20 mouse cellular contexts compared by ENCODE assay signal in genomic region chr6:39334224-39334623, GRCm38 (mm10). TPM values are rescaled to one million over a fixed set of nuclear protein-coding genes. Genes with fewer than 3 reads are reported as not detected.
DNase-seq lines count a peak whose midpoint lies in the region; ATAC-seq and TF ChIP-seq lines count a peak whose summit lies in the region.
"Had no signal": no experiment of that assay in that cellular context is flagged by ENCODE, and none has a peak within 500 bp of the region (broad histone marks: within the 10 kb centered on the region; RNA-seq: fewer than 3 reads in every experiment).

No protein-coding gene starts in this region.

- no peaks in the 10 kb centered on the region for H3K27me3 ChIP-seq in spleen, adult 2 months (ENCODE audit: control insufficient read depth, insufficient read depth, low read length)
- H3K27me3 ChIP-seq in midbrain, embryonic 13.5 days = no peaks in the 10 kb centered on the region
- H3K27me3 ChIP-seq: embryonic facial prominence, embryonic 12.5 days; intestine, embryonic 15.5 days; limb, embryonic 13.5 days had no signal

- no peak for TF ChIP-seq CTCF in spleen, adult 2 months (IDR thresholded peaks at IDR 0.05; ENCODE audit: extremely low read depth, insufficient read depth, insufficient read length, insufficient replicate concordance)

- H3K4me1 ChIP-seq in spleen, adult 2 months (ENCODE audit: control insufficient read depth, insufficient read depth, insufficient read length) = peaks cover 13% of the 10 kb centered on the region; the same call in 1 of the 2 replicates
- H3K4me1 ChIP-seq in midbrain, embryonic 13.5 days (replicated peaks) = no peaks in the 10 kb centered on the region
- H3K4me1 ChIP-seq: embryonic facial prominence, embryonic 12.5 days; intestine, embryonic 15.5 days; limb, embryonic 13.5 days had no signal

- H3K9me3 ChIP-seq in midbrain, embryonic 13.5 days = no peaks in the 10 kb centered on the region
- H3K9me3 ChIP-seq: embryonic facial prominence, embryonic 12.5 days; forebrain, embryonic 10.5 days; intestine, embryonic 15.5 days; limb, embryonic 13.5 days had no signal

- 28% methylated on average over 7 of the region's 7 CpGs for WGBS in spleen, adult 2 months
- WGBS in midbrain, embryonic 13.5 days = 95% methylated on average over 7 of the region's 7 CpGs

- intact Hi-C loops in left cerebral cortex, postnatal 4 days (cut with DNase I) = no loop called here

- no peak overlapping the region for H3K9ac ChIP-seq in midbrain, embryonic 13.5 days (replicated peaks)
- H3K9ac ChIP-seq: embryonic facial prominence, embryonic 12.5 days; intestine, embryonic 15.5 days; limb, embryonic 13.5 days had no signal

- H3K36me3 ChIP-seq in spleen, adult 2 months (ENCODE audit: control insufficient read depth, insufficient read depth, low read length) = peaks cover 9% of the 10 kb centered on the region; the same call in 1 of the 2 replicates
- peaks cover 58% of the 10 kb centered on the region for H3K36me3 ChIP-seq in midbrain, embryonic 13.5 days

- H3K27ac ChIP-seq in spleen, adult 2 months (ENCODE audit: insufficient read depth, low read length) = peak overlapping the region; percentile 65
- H3K27ac ChIP-seq in midbrain, embryonic 13.5 days = no peak overlapping the region
- H3K27ac ChIP-seq: embryonic facial prominence, embryonic 12.5 days; forebrain, embryonic 10.5 days; gastrocnemius, adult 2 months; intestine, embryonic 15.5 days; kidney, postnatal 0 days; limb, embryonic 13.5 days had no signal

- peak; percentile 24 to 40 for DNase-seq in spleen, adult 18-20 months
- no peak for DNase-seq in spleen, postnatal 4 days (ENCODE audit: low spot score in 2 of 2)
- peak; percentile 85 for DNase-seq in CD8-positive naive resting alpha-beta T cell, adult 2 months (ENCODE audit: low read depth in 2 of 2, low spot score in 2 of 2)
- DNase-seq in spleen, adult 2 months (ENCODE audit: low read depth in 1 of 2, low spot score in 2 of 2) = peak; percentile 44 to 87
- no peak for DNase-seq in left cerebral cortex, postnatal 4 days
- DNase-seq in gastrocnemius, postnatal 4 days (ENCODE audit: low spot score in 2 of 2) = no peak
- DNase-seq: adrenal gland, postnatal 14 days; cerebellum, postnatal 36 days; gastrocnemius, adult 2 months; heart, postnatal 4 days; thymus, postnatal 25 days had no signal

- H3K4me3 ChIP-seq in spleen, adult 2 months (ENCODE audit: extremely low read depth, insufficient read depth, insufficient read length) = no peak overlapping the region
- no peak overlapping the region for H3K4me3 ChIP-seq in midbrain, embryonic 13.5 days (replicated peaks)
- H3K4me3 ChIP-seq: embryonic facial prominence, embryonic 12.5 days; forebrain, embryonic 10.5 days; gastrocnemius, adult 2 months; intestine, embryonic 15.5 days; limb, embryonic 13.5 days had no signal

- H3K4me2 ChIP-seq in midbrain, embryonic 13.5 days (replicated peaks) = no peak overlapping the region
- H3K4me2 ChIP-seq: embryonic facial prominence, embryonic 12.5 days; intestine, embryonic 15.5 days; limb, embryonic 13.5 days had no signal

- ATAC-seq in inflammation-experienced regulatory T-cells, adult 6 months = peak; percentile 98
- no peak for ATAC-seq in midbrain, embryonic 13.5 days
- ATAC-seq: intestine, embryonic 15.5 days had no signal

- no peak for TF ChIP-seq POLR2A in spleen, adult 2 months (IDR thresholded peaks at IDR 0.05; ENCODE audit: low read depth, low read length)

RNA-seq across cellular contexts. Expression of gene Slc37a3, which starts 43.3 kb away (rescaled TPM):
- 10 to 100 TPM; 31.0 to 41.8 (median 32.2) TPM for polyA plus RNA-seq in inflammation-experienced regulatory T-cells, adult 6 months (2017; shearing (Covaris generic))
- 7.7 and 10.3 TPM in 2 replicates for polyA plus RNA-seq in spleen, adult 2 months (2012; rRNA removed)
- total RNA-seq in left cerebral cortex, postnatal 4 days (2021) = 10 to 100 TPM; 76.0 to 82.0 TPM
- polyA plus RNA-seq in midbrain, embryonic 13.5 days (2015; fragmentation: Nextera tagmentation; extraction: Ambion mirVana) = 59.8 and 60.2 TPM in 2 replicates
- 10 to 100 TPM; 36.9 to 39.4 TPM for total RNA-seq in gastrocnemius, postnatal 4 days (2021)

RNA-seq across cellular contexts. Expression of gene Rab19, which starts 46.8 kb away (rescaled TPM):
- polyA plus RNA-seq in inflammation-experienced regulatory T-cells, adult 6 months (2017; shearing (Covaris generic)) = 10 to 100 TPM; 60.3 to 92.4 (median 72.6) TPM
- 4.4 and 4.7 TPM in 2 replicates for polyA plus RNA-seq in spleen, adult 2 months (2012; rRNA removed)
- not detected for total RNA-seq in left cerebral cortex, postnatal 4 days (2021)
- polyA plus RNA-seq in midbrain, embryonic 13.5 days (2015; fragmentation: Nextera tagmentation; extraction: Ambion mirVana) = 0.23 and 0.34 TPM in 2 replicates
- total RNA-seq in gastrocnemius, postnatal 4 days (2021) = under 1 TPM in 1 of 2 experiments, not detected in 1; 0.22 TPM
- total RNA-seq: layer of hippocampus, postnatal 36 days had no signal
- polyA plus RNA-seq: neural tube, embryonic 14.5 days had no signal

Comparison
In these comparisons a context has a peak if more than half of its experiments do, and no peak if none do; other contexts are left out.
1. DNase-seq: peak in spleen, adult 18-20 months (2 of 2), CD8-positive naive resting alpha-beta T cell, adult 2 months (2 of 2) and spleen, adult 2 months (2 of 2); none in spleen, postnatal 4 days (0 of 2), left cerebral cortex, postnatal 4 days (single experiment) and gastrocnemius, postnatal 4 days (0 of 2).
2. RNA of gene Rab19, which starts 46.8 kb away (polyA plus RNA-seq): 60.3 to 92.4 TPM in inflammation-experienced regulatory T-cells, adult 6 months; 4.4 to 4.7 TPM in spleen, adult 2 months and 0.23 to 0.34 TPM in midbrain, embryonic 13.5 days; every median in the first group is over 10 times any median in the second.